Mouse (Mus musculus): ENCODE data around the gene Sntb2. TPM values are rescaled to one million over a fixed set of nuclear protein-coding genes. Genes with fewer than 3 reads are reported as not detected.
A peak's percentile ranks its signal among the peaks of the same experiment; 100 is the strongest.
"Not testable (repeated sequence)": the region's sequence is repeated elsewhere in the genome, so short reads cannot be mapped to it uniquely, and the experiment has no call there.

Gene Sntb2
- total RNA-seq, 2 experiments from 2014 or later = 0.26 to 0.52 TPM

- no peak for ATAC-seq (replicated peaks; ENCODE audit: low FRiP score, low TSS enrichment, poor library complexity, severe bottlenecking)
These were observed 26.8 kb downstream of the Sntb2 start for GRCm38 (mm10) chr8:106962322-106962721.

- no peak for ATAC-seq (replicated peaks; ENCODE audit: low FRiP score, low TSS enrichment, poor library complexity, severe bottlenecking)
These were observed 27.8 kb downstream of the Sntb2 start for GRCm38 (mm10) chr8:106963365-106963764.

GRCm38 (mm10) chr8:106964573-106964972, 29.0 kb downstream of the Sntb2 start:
- no peak for ATAC-seq (replicated peaks; ENCODE audit: low FRiP score, low TSS enrichment, poor library complexity, severe bottlenecking)

- ATAC-seq (replicated peaks; ENCODE audit: low FRiP score, low TSS enrichment, poor library complexity, severe bottlenecking) = no peak
These were observed 34.4 kb downstream of the Sntb2 start for GRCm38 (mm10) chr8:106969964-106970363.

- ATAC-seq (replicated peaks; ENCODE audit: low FRiP score, low TSS enrichment, poor library complexity, severe bottlenecking) = no peak
These were observed 36.4 kb downstream of the Sntb2 start for GRCm38 (mm10) chr8:106971916-106972315.

- no peak for ATAC-seq (replicated peaks; ENCODE audit: low FRiP score, low TSS enrichment, poor library complexity, severe bottlenecking)
These were observed 37.2 kb downstream of the Sntb2 start for GRCm38 (mm10) chr8:106972538-106973264.

- not testable (repeated sequence) for ATAC-seq (replicated peaks; ENCODE audit: low FRiP score, low TSS enrichment, poor library complexity, severe bottlenecking)
These were observed 38.0 kb downstream of the Sntb2 start for GRCm38 (mm10) chr8:106973526-106973925.

GRCm38 (mm10) chr8:106974754-106975153, 39.2 kb downstream of the Sntb2 start:
- no peak for ATAC-seq (replicated peaks; ENCODE audit: low FRiP score, low TSS enrichment, poor library complexity, severe bottlenecking)

GRCm38 (mm10) chr8:106975764-106976163, 40.2 kb downstream of the Sntb2 start:
- no peak for ATAC-seq (replicated peaks; ENCODE audit: low FRiP score, low TSS enrichment, poor library complexity, severe bottlenecking)

- no peak for ATAC-seq (replicated peaks; ENCODE audit: low FRiP score, low TSS enrichment, poor library complexity, severe bottlenecking)
These were observed 40.9 kb downstream of the Sntb2 start for GRCm38 (mm10) chr8:106976436-106976835.

- ATAC-seq (replicated peaks; ENCODE audit: low FRiP score, low TSS enrichment, poor library complexity, severe bottlenecking) = no peak
These were observed 43.3 kb downstream of the Sntb2 start for GRCm38 (mm10) chr8:106978755-106979251.

GRCm38 (mm10) chr8:106985404-106985821, 49.9 kb downstream of the Sntb2 start:
- ATAC-seq (replicated peaks; ENCODE audit: low FRiP score, low TSS enrichment, poor library complexity, severe bottlenecking) = no peak

GRCm38 (mm10) chr8:106985951-106986350, 50.4 kb downstream of the Sntb2 start:
- no peak for ATAC-seq (replicated peaks; ENCODE audit: low FRiP score, low TSS enrichment, poor library complexity, severe bottlenecking)

- ATAC-seq (replicated peaks; ENCODE audit: low FRiP score, low TSS enrichment, poor library complexity, severe bottlenecking) = no peak
These were observed 52.0 kb downstream of the Sntb2 start for GRCm38 (mm10) chr8:106987557-106987956.

- ATAC-seq (replicated peaks; ENCODE audit: low FRiP score, low TSS enrichment, poor library complexity, severe bottlenecking) = no peak
These were observed 55.8 kb downstream of the Sntb2 start for GRCm38 (mm10) chr8:106991393-106991792.

GRCm38 (mm10) chr8:106996339-106996738, 60.8 kb downstream of the Sntb2 start:
- not testable (repeated sequence) for ATAC-seq (replicated peaks; ENCODE audit: low FRiP score, low TSS enrichment, poor library complexity, severe bottlenecking)

GRCm38 (mm10) chr8:106997416-106997815, 61.9 kb downstream of the Sntb2 start:
- no peak for ATAC-seq (replicated peaks; ENCODE audit: low FRiP score, low TSS enrichment, poor library complexity, severe bottlenecking)

- ATAC-seq (replicated peaks; ENCODE audit: low FRiP score, low TSS enrichment, poor library complexity, severe bottlenecking) = no peak
These were observed 63.5 kb downstream of the Sntb2 start for GRCm38 (mm10) chr8:106999068-106999467.

- ATAC-seq (replicated peaks; ENCODE audit: low FRiP score, low TSS enrichment, poor library complexity, severe bottlenecking) = peak; percentile 99
These were observed 67.0 kb downstream of the Sntb2 start for GRCm38 (mm10) chr8:107002532-107002931.

GRCm38 (mm10) chr8:107007795-107008194, 72.2 kb downstream of the Sntb2 start:
- no peak for ATAC-seq (replicated peaks; ENCODE audit: low FRiP score, low TSS enrichment, poor library complexity, severe bottlenecking)

GRCm38 (mm10) chr8:107012666-107013065, 77.1 kb downstream of the Sntb2 start:
- no peak for ATAC-seq (replicated peaks; ENCODE audit: low FRiP score, low TSS enrichment, poor library complexity, severe bottlenecking)

Measured in megakaryocyte-erythroid progenitor cell, adult 5-6 weeks (primary cell).